Mouse (Mus musculus) lung, embryonic 14.5 days (tissue): ENCODE results near the gene Pfdn4. TPM values are rescaled to one million over a fixed set of nuclear protein-coding genes. Genes with fewer than 3 reads are reported as not detected.

Experiments
- ATAC-seq: fragments of 200-750 bp; cut with Nextera tagmentation; 2 replicates; pipeline ENCODE4 v1.8.0; 2017; ENCODE audit warnings: mild to moderate bottlenecking, moderate TSS enrichment, moderate library complexity; ENCODE audit not compliant: insufficient read depth
- DNase-seq: peaks from one replicate; pipeline ENCODE4 v3.0.0-alpha.2; 2015
- H3K27ac ChIP-seq: fragments of 300-500 bp; sonication (generic); 2 replicates; pipeline ENCODE4 v1.5.1; 2014; ENCODE audit warnings: low read depth, mild to moderate bottlenecking, moderate library complexity
- H3K27me3 ChIP-seq: fragments of 300-500 bp; sonication (generic); 2 replicates; pipeline ENCODE4 v1.6.1; 2014; ENCODE audit warnings: low read length, control low read depth; ENCODE audit not compliant: insufficient read depth
- H3K36me3 ChIP-seq: fragments of 300-500 bp; sonication (generic); 2 replicates; pipeline ENCODE4 v1.6.1; 2014; ENCODE audit warnings: control low read depth; ENCODE audit not compliant: insufficient read depth
- H3K4me1 ChIP-seq: fragments of 300-500 bp; sonication (generic); 2 replicates; pipeline ENCODE4 v1.6.1; 2014; ENCODE audit warnings: antibody characterized with exemption, control low read depth; ENCODE audit not compliant: insufficient read depth
- H3K4me2 ChIP-seq: fragments of 300-500 bp; sonication (generic); 2 replicates; pipeline ENCODE4 v1.6.1; 2014; ENCODE audit warnings: mild to moderate bottlenecking
- H3K4me3 ChIP-seq: fragments of 300-500 bp; sonication (generic); 2 replicates; pipeline ENCODE4 v1.5.1; 2014; ENCODE audit warnings: low read depth, low read length
- H3K9ac ChIP-seq: fragments of 300-500 bp; sonication (generic); 2 replicates; pipeline ENCODE4 v1.6.1; 2014
- H3K9me3 ChIP-seq: fragments of 300-500 bp; sonication (generic); 2 replicates; pipeline ENCODE4 v1.6.1; 2016; ENCODE audit warnings: low read depth, low read length, control low read depth
- CTCF ChIP-seq: IDR thresholded peaks from 2 replicates; pipeline ENCODE4 v1.5.1; 2016; ENCODE audit warnings: antibody characterized with exemption, low read depth
- WGBS: fragments of 180-500 bp; shearing (Covaris S2); extraction: QIAGEN DNeasy Blood & Tissue Kit; methylation state at CpG from one replicate; pipeline ENCODE4 v1.1.7; 2014; 5-methylcytosine and 5-hydroxymethylcytosine counted together
- polyA plus RNA-seq: library from polyadenylated mRNA; unstranded; fragments of >200 nt; fragmentation: Nextera tagmentation; extraction: Ambion mirVana; gene quantifications from 2 replicates; pipeline ENCODE4 v1.2.1, GENCODE M21; 2014

Gene Pfdn4
- polyA plus RNA-seq, 1 experiment from 2014 or later, result 78.5 TPM

GRCm38 (mm10) chr2:170497091-170497566 is 901 bp downstream of the Pfdn4 start, which contains the start of gene Cyp24a1:
Cyp24a1 (minus strand) TSS chr2:170497145.
- Histone ChIP-seq H3K4me1 (peaks cover 3% of the 10 kb centered on the region; the same call in 1 of the 2 replicates), H3K36me3 (no peaks in the 10 kb centered on the region), H3K27me3 (peaks cover 64% of the 10 kb centered on the region), H3K4me2 (peak within 1 kb of the TSS; percentile 48), H3K27ac (no peak within 1 kb of the TSS), H3K4me3 (peak within 1 kb of the TSS; percentile 22; the same call in 1 of the 2 replicates), H3K9me3 (no peaks in the 10 kb centered on the region), H3K9ac (no peak within 1 kb of the TSS)
- peak; percentile 89 for ATAC-seq
- under 1% methylated on average over 36 of the region's 36 CpGs for WGBS
- peak; percentile 81 for DNase-seq
- TF ChIP-seq CTCF, result peak; percentile 68

DNA sequence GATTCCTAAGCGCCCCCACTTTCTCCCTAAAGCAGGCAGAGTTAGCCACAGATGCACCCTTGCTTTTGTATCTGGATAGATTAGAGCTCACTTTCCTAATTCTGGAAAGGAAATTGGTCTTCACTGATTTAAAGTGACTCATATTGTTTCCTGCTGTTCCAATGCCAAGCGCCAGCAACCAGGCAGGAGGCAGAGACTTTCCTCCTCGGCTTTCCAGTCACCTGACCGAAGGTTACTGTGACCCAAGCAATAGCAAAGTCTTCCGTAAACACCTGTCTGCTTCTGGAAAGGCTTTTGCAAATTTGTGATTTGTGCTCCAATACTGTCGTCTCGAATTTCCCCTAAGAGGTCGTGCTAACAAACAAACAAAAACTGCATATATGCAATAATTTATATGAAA is 1.8 kb downstream of the Pfdn4 start:
- no peaks in the 10 kb centered on the region for H3K9me3 ChIP-seq
- H3K4me3 ChIP-seq, result no peak overlapping the region
- 13% methylated on average over 8 of the region's 8 CpGs for WGBS

GRCm38 (mm10) chr2:170503343-170503742 is 7.1 kb downstream of the Pfdn4 start:
- Histone ChIP-seq H3K36me3 (no peaks in the 10 kb centered on the region), H3K9me3 (no peaks in the 10 kb centered on the region), H3K27ac (no peak overlapping the region), H3K9ac (no peak overlapping the region), H3K4me3 (no peak overlapping the region), H3K4me1 (no peaks in the 10 kb centered on the region), H3K27me3 (peaks cover 8% of the 10 kb centered on the region; the same call in 1 of the 2 replicates), H3K4me2 (no peak overlapping the region)
- 36% methylated on average over 8 of the region's 8 CpGs for WGBS
- no peak for TF ChIP-seq CTCF
- no peak for ATAC-seq
- peak; percentile 16 for DNase-seq

More for the DNA sequence above, 1.8 kb downstream of the Pfdn4 start:
- H3K9ac ChIP-seq, result no peak overlapping the region
- H3K27me3 ChIP-seq, result peaks cover 59% of the 10 kb centered on the region
- H3K4me1 ChIP-seq, result peaks cover 3% of the 10 kb centered on the region; the same call in 1 of the 2 replicates
- no peak overlapping the region for H3K27ac ChIP-seq
- DNase-seq (no peak), ATAC-seq (no peak)
- no peak for TF ChIP-seq CTCF
- no peaks in the 10 kb centered on the region for H3K36me3 ChIP-seq
- H3K4me2 ChIP-seq, result no peak overlapping the region

DNA sequence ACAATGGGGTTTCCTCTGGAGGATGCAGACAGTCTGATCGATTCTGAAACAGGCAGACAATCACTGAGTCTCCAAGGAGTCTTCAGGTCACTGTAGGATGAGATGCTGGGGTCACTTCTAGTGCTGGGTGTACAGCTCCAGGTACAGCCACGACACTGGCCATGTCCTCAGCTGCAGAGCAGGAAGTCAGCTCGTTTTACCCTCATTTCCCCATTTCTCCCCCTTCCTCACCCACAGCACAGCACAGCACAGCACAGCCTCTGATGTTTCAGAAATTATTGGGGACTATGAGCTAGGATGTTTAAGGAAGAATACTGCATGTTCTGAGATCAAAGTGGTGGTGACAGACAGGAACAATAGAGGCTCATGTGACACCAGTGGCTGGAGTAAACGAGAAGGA is 7.8 kb downstream of the Pfdn4 start:
- H3K4me2 ChIP-seq, result no peak overlapping the region
- H3K27me3 ChIP-seq, result peaks cover 2% of the 10 kb centered on the region; the same call in 1 of the 2 replicates
- no peak for DNase-seq
- no peaks in the 10 kb centered on the region for H3K9me3 ChIP-seq
- no peaks in the 10 kb centered on the region for H3K4me1 ChIP-seq
- no peaks in the 10 kb centered on the region for H3K36me3 ChIP-seq
- no peak overlapping the region for H3K4me3 ChIP-seq
- no peak for TF ChIP-seq CTCF
- H3K27ac ChIP-seq, result no peak overlapping the region
- 27% methylated on average over 4 of the region's 4 CpGs for WGBS
- no peak for ATAC-seq
- H3K9ac ChIP-seq, result no peak overlapping the region

DNA sequence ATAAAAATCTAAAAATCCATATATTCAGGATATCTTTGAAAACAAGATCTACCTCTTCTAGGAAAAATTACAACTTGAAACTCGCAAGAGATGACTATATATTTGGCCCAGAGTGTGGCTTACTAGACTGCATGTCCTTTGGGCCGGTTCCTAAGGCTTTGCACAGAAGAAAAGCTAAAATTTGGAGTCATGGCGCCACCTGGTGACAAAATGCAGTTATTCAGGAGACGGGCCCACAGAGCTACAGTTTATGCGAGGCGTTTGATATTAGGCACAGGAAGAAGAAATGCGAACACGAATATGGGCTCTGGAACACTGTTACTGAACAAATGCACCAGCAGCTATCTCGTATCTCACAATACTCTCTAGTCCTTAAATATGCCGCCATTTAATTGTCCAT is 11.5 kb downstream of the Pfdn4 start:
- Histone ChIP-seq H3K27me3 (no peaks in the 10 kb centered on the region), H3K9me3 (no peaks in the 10 kb centered on the region), H3K4me2 (no peak overlapping the region), H3K36me3 (no peaks in the 10 kb centered on the region), H3K4me3 (no peak overlapping the region), H3K4me1 (0 out of 2 replicates have a peak, but pooled peaks cover 3% of the 10 kb centered on the region), H3K27ac (no peak overlapping the region), H3K9ac (no peak overlapping the region)
- peak; percentile 86 for TF ChIP-seq CTCF
- ATAC-seq (no peak; the same call in 1 of the 2 replicates), DNase-seq (peak; percentile 96)
- 6% methylated on average over 10 of the region's 10 CpGs for WGBS

GRCm38 (mm10) chr2:170508821-170509220 is 12.6 kb downstream of the Pfdn4 start:
- Histone ChIP-seq H3K4me2 (peak overlapping the region; percentile 65), H3K36me3 (0 out of 2 replicates have a peak, but pooled peaks cover 2% of the 10 kb centered on the region), H3K27me3 (no peaks in the 10 kb centered on the region), H3K27ac (no peak overlapping the region), H3K4me3 (peak overlapping the region; percentile 28), H3K9ac (peak overlapping the region; percentile 28), H3K4me1 (0 out of 2 replicates have a peak, but pooled peaks cover 3% of the 10 kb centered on the region), H3K9me3 (no peaks in the 10 kb centered on the region)
- DNase-seq (peak; percentile 98), ATAC-seq (0 out of 2 replicates have a peak, but pooled peaks have one; percentile 22)
- 3% methylated on average over 12 of the region's 12 CpGs for WGBS
- TF ChIP-seq CTCF, result peak; percentile 91

GRCm38 (mm10) chr2:170511073-170511891 is 15.1 kb downstream of the Pfdn4 start:
- H3K27me3 ChIP-seq, result no peaks in the 10 kb centered on the region
- peak overlapping the region; percentile 84 for H3K27ac ChIP-seq
- H3K4me1 ChIP-seq, result 0 out of 2 replicates have a peak, but pooled peaks cover 3% of the 10 kb centered on the region
- WGBS, result under 1% methylated on average over 68 of the region's 69 CpGs
- DNase-seq (peak; percentile 96), ATAC-seq (peak; percentile 76)
- peak overlapping the region; percentile 71 for H3K9ac ChIP-seq
- peak; percentile 98 for TF ChIP-seq CTCF
- H3K4me2 ChIP-seq, result peak overlapping the region; percentile 79
- peaks cover 5% of the 10 kb centered on the region; the same call in 1 of the 2 replicates for H3K36me3 ChIP-seq
- peak overlapping the region; percentile 91 for H3K4me3 ChIP-seq
- no peaks in the 10 kb centered on the region for H3K9me3 ChIP-seq
